Mouse (Mus musculus) midbrain, embryonic 16.5 days (tissue): Measurements from ENCODE around the gene Emc10. TPM values are rescaled to one million over a fixed set of nuclear protein-coding genes. Genes with fewer than 3 reads are reported as not detected.
A peak's percentile ranks its signal among the peaks of the same experiment; 100 is the strongest.

Source experiments
- ATAC-seq: fragments of 200-750 bp; cut with Nextera tagmentation; 2 replicates; pipeline ENCODE4 v1.8.0; 2017; ENCODE audit warnings: moderate TSS enrichment
- H3K27ac ChIP-seq: fragments of 300-500 bp; sonication (generic); 2 replicates; pipeline ENCODE4 v1.5.1; 2014; ENCODE audit warnings: mild to moderate bottlenecking, low read length, mixed read lengths
- H3K27me3 ChIP-seq: fragments of 300-500 bp; sonication (generic); 2 replicates; pipeline ENCODE4 v1.6.1; 2014; ENCODE audit warnings: low read depth, low read length, mixed read lengths; ENCODE audit not compliant: control insufficient read depth, insufficient read depth
- H3K36me3 ChIP-seq: fragments of 300-500 bp; sonication (generic); 2 replicates; pipeline ENCODE4 v1.6.1; 2014; ENCODE audit warnings: mild to moderate bottlenecking, low read length, moderate library complexity, mixed read lengths; ENCODE audit not compliant: control insufficient read depth, insufficient read depth
- H3K4me1 ChIP-seq: fragments of 300-500 bp; sonication (generic); 2 replicates; pipeline ENCODE4 v1.6.1; 2014; ENCODE audit warnings: mild to moderate bottlenecking, low read length, mixed read lengths; ENCODE audit not compliant: control insufficient read depth, insufficient read depth
- H3K4me2 ChIP-seq: fragments of 300-500 bp; sonication (generic); 2 replicates; pipeline ENCODE4 v1.6.1; 2014; ENCODE audit warnings: mild to moderate bottlenecking, low read length, mixed read lengths
- H3K4me3 ChIP-seq: fragments of 300-500 bp; sonication (generic); 2 replicates; pipeline ENCODE4 v1.5.1; 2014; ENCODE audit warnings: low read depth, mild to moderate bottlenecking, low read length, moderate library complexity, mixed read lengths
- H3K9ac ChIP-seq: fragments of 300-500 bp; sonication (generic); 2 replicates; pipeline ENCODE4 v1.6.1; 2014; ENCODE audit warnings: low read depth, low read length, mixed read lengths
- H3K9me3 ChIP-seq: fragments of 300-500 bp; sonication (generic); replicated peaks from 2 replicates; pipeline ENCODE4 v1.6.1; 2014; ENCODE audit warnings: mild to moderate bottlenecking, low read length, mixed read lengths; ENCODE audit not compliant: control insufficient read depth, poor library complexity, severe bottlenecking
- WGBS: fragments of 180-500 bp; shearing (Covaris S2); extraction: QIAGEN DNeasy Blood & Tissue Kit; methylation state at CpG from one replicate; pipeline ENCODE4 v1.1.7; 2014; 5-methylcytosine and 5-hydroxymethylcytosine counted together
- polyA plus RNA-seq: library from polyadenylated mRNA; unstranded; fragments of >200 nt; fragmentation: Nextera tagmentation; extraction: Ambion mirVana; gene quantifications from 2 replicates; pipeline ENCODE4 v1.2.1, GENCODE M21; 2015

Gene Emc10
- polyA plus RNA-seq, 1 experiment from 2014 or later = 137 TPM

GRCm38 (mm10) chr7:44527483-44528398 is 31.4 kb upstream of the Emc10 start:
- H3K36me3 ChIP-seq = no peaks in the 10 kb centered on the region
- WGBS = 6% methylated on average over 40 of the region's 40 CpGs
- H3K27ac ChIP-seq = no peak overlapping the region
- H3K9ac ChIP-seq = peak overlapping the region; percentile 60
- no peaks in the 10 kb centered on the region for H3K9me3 ChIP-seq
- H3K4me3 ChIP-seq = peak overlapping the region; percentile 35
- H3K4me2 ChIP-seq = peak overlapping the region; percentile 68
- peak; percentile 59; the same call in 1 of the 2 replicates for ATAC-seq
- peaks cover 9% of the 10 kb centered on the region; the same call in 1 of the 2 replicates for H3K27me3 ChIP-seq
- H3K4me1 ChIP-seq = no peaks in the 10 kb centered on the region

- H3K27me3 ChIP-seq = peaks cover 14% of the 10 kb centered on the region
- no peak overlapping the region for H3K4me3 ChIP-seq
- no peak overlapping the region for H3K9ac ChIP-seq
- WGBS = 89% methylated on average over 14 of the region's 14 CpGs
- H3K9me3 ChIP-seq = no peaks in the 10 kb centered on the region
- no peaks in the 10 kb centered on the region for H3K4me1 ChIP-seq
- H3K27ac ChIP-seq = no peak overlapping the region
- ATAC-seq = no peak
- no peaks in the 10 kb centered on the region for H3K36me3 ChIP-seq
- H3K4me2 ChIP-seq = no peak overlapping the region
Observed at GRCm38 (mm10) chr7:44526414-44527154, 30.3 kb upstream of the Emc10 start.

GRCm38 (mm10) chr7:44525126-44525832 is 28.9 kb upstream of the Emc10 start:
- Histone ChIP-seq H3K27me3 (peaks cover 14% of the 10 kb centered on the region), H3K27ac (no peak overlapping the region), H3K4me2 (peak overlapping the region; percentile 1; the same call in 1 of the 2 replicates), H3K4me3 (no peak overlapping the region), H3K4me1 (no peaks in the 10 kb centered on the region), H3K36me3 (no peaks in the 10 kb centered on the region), H3K9ac (no peak overlapping the region; the same call in 1 of the 2 replicates), H3K9me3 (no peaks in the 10 kb centered on the region)
- no peak for ATAC-seq
- WGBS = 16% methylated on average over 22 of the region's 22 CpGs

DNA sequence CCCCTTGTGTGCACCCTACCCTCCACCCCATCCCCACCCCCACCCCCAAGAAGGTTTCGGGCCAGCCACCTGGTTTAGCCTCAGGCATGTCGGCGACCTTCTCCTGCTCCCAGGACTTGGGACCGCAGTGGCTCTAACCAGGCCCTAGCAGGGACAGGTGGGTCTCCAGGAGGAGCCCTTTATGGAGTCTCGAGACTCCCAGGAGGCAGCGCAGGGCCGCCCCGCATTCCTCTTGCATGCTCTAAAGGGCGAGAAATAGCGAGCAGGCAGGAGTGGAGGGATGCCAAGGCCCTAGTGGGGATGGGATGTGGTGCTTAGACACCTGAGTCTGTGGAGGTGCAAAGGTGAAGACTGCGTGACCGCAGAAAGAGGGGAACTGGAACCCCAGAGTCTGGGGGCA is 28.2 kb upstream of the Emc10 start, which contains the start of gene Mybpc2:
Mybpc2 (minus strand) TSS at position 155 of the 400 bp plus-strand sequence.
- no peak within 1 kb of the TSS; the same call in 1 of the 2 replicates for H3K9ac ChIP-seq
- H3K4me3 ChIP-seq = no peak within 1 kb of the TSS
- 35% methylated on average over 12 of the region's 12 CpGs for WGBS

DNA sequence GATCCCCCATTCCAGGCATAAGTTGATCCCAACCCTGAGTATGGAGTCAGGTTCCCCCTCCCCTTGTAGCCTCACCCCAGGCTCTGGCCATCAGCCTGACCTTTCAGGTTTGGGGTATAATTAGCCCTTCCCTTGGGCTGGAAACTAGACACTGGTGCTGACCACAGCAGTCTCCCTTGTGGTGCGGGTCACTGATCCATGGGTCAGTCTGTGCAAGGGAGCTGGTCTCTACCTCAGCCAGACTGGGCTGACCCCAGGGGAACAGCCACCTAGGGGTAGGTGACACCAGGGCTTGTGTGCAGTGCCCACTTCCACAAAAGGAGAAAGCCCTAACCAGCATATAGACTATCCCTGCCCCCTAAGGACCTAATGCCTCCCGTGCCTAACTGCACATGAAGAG is 26.7 kb upstream of the Emc10 start:
- no peak for ATAC-seq
- Histone ChIP-seq H3K27me3 (peaks cover 10% of the 10 kb centered on the region), H3K4me2 (no peak overlapping the region), H3K9me3 (no peaks in the 10 kb centered on the region), H3K27ac (no peak overlapping the region), H3K36me3 (no peaks in the 10 kb centered on the region), H3K4me3 (no peak overlapping the region), H3K9ac (no peak overlapping the region), H3K4me1 (no peaks in the 10 kb centered on the region)
- WGBS = 75% methylated on average over 2 of the region's 2 CpGs

More for the DNA sequence above, 28.2 kb upstream of the Emc10 start, which contains the start of gene Mybpc2:
- H3K27me3 ChIP-seq = peaks cover 14% of the 10 kb centered on the region
- H3K36me3 ChIP-seq = no peaks in the 10 kb centered on the region
- H3K4me1 ChIP-seq = no peaks in the 10 kb centered on the region
- no peak within 1 kb of the TSS for H3K27ac ChIP-seq
- no peaks in the 10 kb centered on the region for H3K9me3 ChIP-seq
- H3K4me2 ChIP-seq = peak within 1 kb of the TSS; percentile 1; the same call in 1 of the 2 replicates
- no peak for ATAC-seq

DNA sequence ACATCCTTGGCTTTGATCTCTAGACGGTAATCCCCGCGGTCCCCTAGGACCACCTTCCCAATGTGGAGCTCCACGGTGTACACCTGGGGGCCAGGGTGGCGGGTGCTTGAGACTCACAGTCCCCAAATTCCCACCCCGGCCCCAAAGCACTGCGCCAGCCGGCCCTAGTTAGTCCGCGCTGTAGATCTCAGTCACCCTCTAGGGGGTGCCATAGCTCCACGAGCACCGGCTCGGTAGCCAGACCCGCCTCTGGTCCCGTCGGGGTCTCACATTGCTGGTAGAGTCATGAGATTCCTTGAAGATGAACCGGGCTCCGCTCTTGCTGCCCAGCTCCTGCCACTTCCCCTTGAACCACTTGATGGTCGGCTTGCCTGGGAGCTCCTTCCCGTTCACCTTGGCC is 25.4 kb upstream of the Emc10 start:
- H3K27ac ChIP-seq = no peak overlapping the region
- peak overlapping the region; percentile 32 for H3K4me2 ChIP-seq
- 4% methylated on average over 20 of the region's 20 CpGs for WGBS
- no peak for ATAC-seq
- no peak overlapping the region for H3K9ac ChIP-seq
- H3K4me1 ChIP-seq = no peaks in the 10 kb centered on the region
- H3K36me3 ChIP-seq = no peaks in the 10 kb centered on the region
- peaks cover 13% of the 10 kb centered on the region for H3K27me3 ChIP-seq
- no peak overlapping the region for H3K4me3 ChIP-seq
- H3K9me3 ChIP-seq = no peaks in the 10 kb centered on the region

DNA sequence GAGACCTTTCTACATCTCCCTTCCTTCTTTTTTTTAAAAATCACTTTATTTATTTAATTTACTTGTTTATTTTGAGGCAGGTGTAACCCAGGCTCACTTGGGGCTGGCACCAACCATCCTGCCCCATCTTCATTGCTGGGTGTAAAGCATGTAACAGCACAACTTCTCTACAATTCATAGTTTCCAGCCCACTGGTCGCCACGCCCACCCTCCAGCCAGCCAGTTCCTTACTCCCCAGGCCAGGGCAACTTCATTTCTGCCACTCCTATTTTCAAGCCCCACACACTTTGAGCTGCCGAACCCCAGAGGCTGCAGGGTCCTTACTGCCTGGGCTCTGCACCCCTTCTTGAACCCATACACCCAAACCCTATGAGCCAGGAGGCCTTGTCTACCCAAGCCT is 24.7 kb upstream of the Emc10 start:
- Histone ChIP-seq H3K27ac (no peak overlapping the region), H3K9me3 (no peaks in the 10 kb centered on the region), H3K36me3 (no peaks in the 10 kb centered on the region), H3K9ac (no peak overlapping the region), H3K27me3 (peaks cover 9% of the 10 kb centered on the region), H3K4me3 (no peak overlapping the region), H3K4me1 (no peaks in the 10 kb centered on the region), H3K4me2 (no peak overlapping the region)
- whole genome bisulfite sequencing = 55% methylated on average over 3 of the region's 3 CpGs
- ATAC-seq = no peak

DNA sequence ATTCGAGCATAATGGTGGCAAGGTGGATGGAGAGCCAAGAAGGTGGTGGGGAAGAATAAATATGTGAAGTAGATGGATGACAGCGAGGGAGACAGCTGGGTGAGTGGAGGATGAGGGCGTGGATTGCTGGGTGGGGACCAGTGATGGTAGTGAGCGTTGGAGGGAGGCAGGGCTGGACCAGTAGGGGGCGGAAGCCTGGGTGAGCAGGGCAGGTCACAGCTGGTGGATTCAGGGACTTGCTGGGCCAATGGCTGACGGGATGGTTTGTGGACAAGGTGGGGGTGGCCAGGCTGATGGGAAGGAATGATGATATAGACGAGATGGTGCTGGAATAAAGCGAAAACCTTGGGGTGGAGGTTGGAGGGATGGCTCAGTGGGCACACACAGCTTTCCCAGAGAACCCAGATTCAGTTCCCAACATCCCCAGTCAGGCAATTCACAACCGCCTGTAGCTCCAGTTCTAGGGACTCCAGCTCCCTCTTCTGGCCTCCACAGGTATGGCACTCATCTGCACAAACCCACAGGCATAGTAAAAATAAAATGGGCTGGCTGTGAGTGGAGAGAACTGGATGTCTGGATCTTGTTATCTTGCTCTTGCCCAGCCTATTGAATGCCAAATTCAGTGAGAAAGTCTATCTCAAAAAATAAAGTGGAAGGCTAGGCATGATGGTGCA is 23.0 kb upstream of the Emc10 start:
- no peaks in the 10 kb centered on the region for H3K4me1 ChIP-seq
- 80% methylated on average over 9 of the region's 9 CpGs for WGBS
- H3K27ac ChIP-seq = no peak overlapping the region
- H3K9me3 ChIP-seq = no peaks in the 10 kb centered on the region
- H3K4me2 ChIP-seq = no peak overlapping the region
- ATAC-seq = no peak
- H3K27me3 ChIP-seq = peaks cover 9% of the 10 kb centered on the region
- no peaks in the 10 kb centered on the region for H3K36me3 ChIP-seq
- no peak overlapping the region for H3K9ac ChIP-seq
- H3K4me3 ChIP-seq = no peak overlapping the region
